Mouse (Mus musculus) hindbrain, embryonic 10.5 days (tissue): ENCODE measurements at regions not wholly inside any gene's neighbourhood (a gene's known extent, or its start where the extent isn't known, plus 50 kb on each side); places are given as distances from the start of the nearest gene placed in this dataset.
A peak's percentile ranks its signal among the peaks of the same experiment; 100 is the strongest.
"Not testable (repeated sequence)": the region's sequence is repeated elsewhere in the genome, so short reads cannot be mapped to it uniquely, and the experiment has no call there.

Experiments used
- DNase-seq: peaks from one replicate; pipeline ENCODE4 v3.0.0-alpha.2; 2017; ENCODE audit warnings: low spot score
- H3K27ac ChIP-seq: fragments of 300-500 bp; sonication (generic); 2 replicates; pipeline ENCODE4 v1.5.1; 2016; ENCODE audit warnings: mild to moderate bottlenecking, moderate library complexity
- H3K27me3 ChIP-seq: fragments of 300-500 bp; sonication (generic); 2 replicates; pipeline ENCODE4 v1.6.1; 2016; ENCODE audit warnings: mild to moderate bottlenecking; ENCODE audit not compliant: poor library complexity, insufficient read depth, severe bottlenecking
- H3K36me3 ChIP-seq: fragments of 300-500 bp; sonication (generic); 2 replicates; pipeline ENCODE4 v1.6.1; 2016; ENCODE audit warnings: mild to moderate bottlenecking, moderate library complexity
- H3K4me1 ChIP-seq: fragments of 300-500 bp; sonication (generic); replicated peaks from 2 replicates; pipeline ENCODE4 v1.6.1; 2016; ENCODE audit warnings: mild to moderate bottlenecking
- H3K4me3 ChIP-seq: fragments of 300-500 bp; sonication (generic); 2 replicates; pipeline ENCODE4 v1.5.1; 2016; ENCODE audit warnings: mild to moderate bottlenecking, moderate library complexity
- H3K9me3 ChIP-seq: fragments of 300-500 bp; sonication (generic); 2 replicates; pipeline ENCODE4 v1.6.1; 2016; ENCODE audit warnings: mild to moderate bottlenecking, moderate library complexity
- WGBS: fragments of 180-500 bp; shearing (Covaris S2); methylation state at CpG from one replicate; pipeline ENCODE4 v1.1.7; 2016; 5-methylcytosine and 5-hydroxymethylcytosine counted together

DNA sequence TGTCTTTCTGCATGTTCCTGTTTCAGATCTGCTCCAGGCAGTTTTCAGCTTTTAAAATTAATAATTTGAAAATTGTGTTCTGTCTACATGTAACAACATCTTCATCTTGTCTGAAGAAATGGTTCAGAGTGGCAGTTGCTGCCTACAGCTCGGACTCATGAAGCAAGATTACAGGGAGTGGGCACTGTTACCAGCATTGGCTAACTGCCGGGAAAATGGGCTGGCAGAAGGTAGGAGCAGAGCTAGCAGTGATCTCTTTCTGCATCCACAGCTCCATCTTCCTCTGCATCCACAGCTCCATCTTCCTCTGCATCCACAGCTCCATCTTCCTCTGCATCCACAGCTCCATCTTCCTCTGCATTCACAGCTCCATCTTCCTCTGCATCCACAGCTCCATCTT is 191.0 kb upstream of the Npvf start:
- H3K27ac ChIP-seq, DNase-seq, H3K4me3 ChIP-seq, H3K9me3 ChIP-seq, H3K36me3 ChIP-seq, H3K27me3 ChIP-seq: not testable (repeated sequence)
- 91% methylated on average over 2 of the region's 2 CpGs for WGBS
- H3K4me1 ChIP-seq: peaks cover 18% of the 10 kb centered on the region

DNA sequence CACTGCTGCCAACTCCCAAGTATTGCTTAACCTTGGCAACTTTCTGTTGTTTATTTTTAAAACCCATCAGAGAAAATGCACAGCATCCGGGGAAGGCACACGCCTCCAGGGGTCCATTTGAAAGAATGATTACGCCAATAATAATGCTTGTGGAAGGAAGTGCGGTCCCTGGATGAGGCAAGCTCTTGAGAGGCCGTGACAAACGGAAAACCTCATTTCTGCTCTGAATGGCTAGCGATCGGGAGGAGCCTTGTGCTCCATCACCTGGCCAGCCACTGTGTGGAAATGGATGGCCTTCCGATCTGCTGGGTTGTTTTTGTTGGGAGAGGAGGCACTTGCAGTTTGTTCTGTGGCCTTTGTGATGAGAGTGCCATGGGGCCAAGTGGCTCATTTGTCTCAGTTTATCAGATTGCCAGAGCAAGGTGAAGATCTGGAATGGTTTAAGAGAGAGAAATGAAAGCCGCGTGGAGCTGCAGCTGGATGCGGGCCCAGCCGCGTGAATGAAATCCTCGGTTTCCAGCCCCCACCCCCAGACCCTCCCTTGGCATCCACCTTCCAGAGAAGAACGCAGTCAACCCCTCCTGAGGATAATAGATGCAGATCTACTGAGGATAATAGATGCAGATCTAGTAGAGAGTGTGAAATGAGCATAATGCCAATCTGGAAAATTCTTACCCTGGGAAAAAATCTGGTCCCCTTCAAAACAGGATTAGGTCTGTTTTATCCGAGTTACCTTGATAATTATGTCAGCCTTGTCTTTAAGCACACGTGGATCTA is 192.7 kb upstream of the Npvf start:
- Histone ChIP-seq H3K4me1 (peaks cover 18% of the 10 kb centered on the region), H3K27me3 (no peaks in the 10 kb centered on the region), H3K27ac (peak overlapping the region; percentile 35; the same call in 1 of the 2 replicates), H3K9me3 (no peaks in the 10 kb centered on the region), H3K36me3 (no peaks in the 10 kb centered on the region), H3K4me3 (no peak overlapping the region)
- no peak for DNase-seq
- WGBS: 75% methylated on average over 18 of the region's 18 CpGs

DNA sequence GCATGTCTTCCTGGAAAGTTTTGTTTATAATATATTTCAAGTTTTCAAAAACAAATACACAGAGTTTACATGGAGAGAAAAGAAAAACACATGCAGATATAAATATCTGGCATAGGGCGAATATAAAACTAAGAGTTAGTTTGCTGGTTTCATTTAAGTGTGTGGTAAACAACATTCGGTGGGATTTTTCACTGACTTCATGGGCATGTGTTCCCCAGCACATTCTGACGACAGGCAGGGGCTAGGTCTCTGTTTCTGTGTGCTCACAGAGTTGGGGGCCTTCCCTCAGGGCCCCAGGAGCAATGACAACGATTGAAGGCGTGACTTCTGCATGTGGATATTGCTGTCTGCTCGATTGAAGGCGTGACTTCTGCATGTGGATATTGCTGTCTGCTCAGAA is 193.3 kb upstream of the Npvf start:
- no peaks in the 10 kb centered on the region for H3K9me3 ChIP-seq
- no peaks in the 10 kb centered on the region for H3K36me3 ChIP-seq
- H3K27ac ChIP-seq: peak overlapping the region; percentile 40; the same call in 1 of the 2 replicates

DNA sequence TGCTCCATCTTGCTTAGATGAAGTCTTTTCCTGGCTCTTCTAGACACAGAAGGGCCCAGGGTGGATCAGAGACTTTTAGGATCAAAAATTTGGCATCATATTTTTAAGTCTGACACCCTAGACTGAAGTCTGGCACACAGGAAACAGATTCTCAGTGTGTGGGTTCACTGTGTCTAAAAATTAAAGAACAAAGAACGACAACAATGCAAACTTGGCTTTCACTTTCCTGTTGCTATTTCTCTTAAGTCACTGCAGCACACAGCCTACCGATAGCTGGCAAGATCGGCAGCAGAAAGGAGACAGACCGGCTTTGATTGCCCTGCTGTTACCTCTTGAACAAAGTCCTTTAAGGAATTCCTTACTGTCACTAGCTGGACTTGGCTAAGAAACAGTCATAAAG is 204.9 kb upstream of the Npvf start:
- Histone ChIP-seq H3K36me3 (no peaks in the 10 kb centered on the region), H3K27ac (no peak overlapping the region), H3K4me1 (no peaks in the 10 kb centered on the region), H3K4me3 (no peak overlapping the region), H3K27me3 (no peaks in the 10 kb centered on the region), H3K9me3 (no peaks in the 10 kb centered on the region)
- 90% methylated on average over 4 of the region's 4 CpGs for WGBS
- DNase-seq: no peak

More for the DNA sequence above, 193.3 kb upstream of the Npvf start:
- H3K4me3 ChIP-seq: no peak overlapping the region
- 81% methylated on average over 7 of the region's 7 CpGs for WGBS
- no peaks in the 10 kb centered on the region for H3K27me3 ChIP-seq
- no peak for DNase-seq
- H3K4me1 ChIP-seq: peaks cover 18% of the 10 kb centered on the region

DNA sequence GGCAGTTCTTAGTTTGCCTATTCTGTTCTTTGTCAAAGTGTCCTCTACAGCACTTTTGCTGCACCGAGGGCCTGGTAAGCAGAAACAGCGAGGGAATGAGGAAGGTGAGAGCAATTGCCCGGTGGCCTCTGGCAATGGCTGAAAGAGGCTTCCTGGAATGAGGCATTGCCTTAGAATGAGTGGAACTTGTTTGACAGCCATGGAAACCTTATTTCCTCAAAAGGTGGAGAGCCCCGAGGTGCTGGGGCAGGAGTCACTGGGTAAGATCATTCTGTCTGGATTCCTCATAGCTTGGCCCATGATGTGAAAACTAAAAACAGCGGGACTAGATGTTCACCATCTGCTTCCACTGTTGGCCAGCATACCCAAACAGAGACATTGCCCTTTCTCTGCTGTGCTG is 223.8 kb upstream of the Npvf start:
- Histone ChIP-seq H3K4me3 (no peak overlapping the region), H3K4me1 (peaks cover 9% of the 10 kb centered on the region; the same call in 1 of the 2 replicates), H3K9me3 (no peaks in the 10 kb centered on the region), H3K27me3 (no peaks in the 10 kb centered on the region), H3K27ac (no peak overlapping the region), H3K36me3 (no peaks in the 10 kb centered on the region)
- DNase-seq: no peak
- WGBS: 87% methylated on average over 5 of the region's 5 CpGs

DNA sequence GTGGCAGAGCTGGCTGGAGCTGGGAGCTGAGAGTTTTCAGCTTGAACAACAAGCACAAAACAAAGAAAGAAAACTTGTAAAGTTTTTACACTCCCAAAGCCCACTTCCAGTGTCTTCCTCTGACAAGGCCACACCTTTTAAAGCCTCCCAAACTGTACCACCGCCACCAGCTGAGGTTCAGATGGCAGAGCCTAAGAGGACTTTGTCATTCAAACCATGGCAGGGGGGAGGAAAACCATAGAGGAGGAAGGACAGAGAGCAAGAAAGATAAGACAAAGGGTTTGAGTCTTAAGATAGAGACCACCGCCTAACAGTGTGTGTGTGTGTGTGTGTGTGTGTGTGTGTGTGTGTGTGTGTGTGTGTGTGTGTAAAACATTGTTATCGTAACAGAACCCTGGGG is 228.1 kb upstream of the Npvf start:
- Histone ChIP-seq H3K4me3 (no peak overlapping the region), H3K27ac (peak overlapping the region; percentile 53; the same call in 1 of the 2 replicates), H3K36me3 (no peaks in the 10 kb centered on the region), H3K27me3 (no peaks in the 10 kb centered on the region), H3K4me1 (peaks cover 9% of the 10 kb centered on the region; the same call in 1 of the 2 replicates), H3K9me3 (no peaks in the 10 kb centered on the region)
- WGBS: 57% methylated on average over 3 of the region's 3 CpGs
- no peak for DNase-seq

DNA sequence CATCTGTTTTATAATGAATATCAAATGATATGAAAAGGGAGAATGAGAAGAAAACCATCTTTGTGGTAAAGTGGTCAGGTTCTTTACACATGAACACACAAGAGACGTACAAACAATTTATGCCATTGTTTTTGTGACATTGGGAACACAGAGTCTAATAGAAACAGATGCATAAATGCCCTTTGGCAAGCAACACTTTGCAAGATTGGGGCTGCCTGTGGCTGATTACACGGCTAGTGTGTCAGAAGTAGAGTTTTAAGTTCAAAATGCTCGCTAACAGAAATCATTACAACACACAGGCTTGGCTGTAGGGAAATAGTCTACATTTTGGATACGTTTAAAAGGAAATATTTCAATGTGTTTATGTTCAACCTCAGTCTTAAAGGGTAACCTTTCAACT is 228.5 kb upstream of the Npvf start:
- Histone ChIP-seq H3K4me3 (no peak overlapping the region), H3K27me3 (no peaks in the 10 kb centered on the region), H3K9me3 (no peaks in the 10 kb centered on the region), H3K36me3 (no peaks in the 10 kb centered on the region), H3K4me1 (peaks cover 9% of the 10 kb centered on the region; the same call in 1 of the 2 replicates), H3K27ac (no peak overlapping the region)
- no peak for DNase-seq
- 80% methylated on average over 4 of the region's 4 CpGs for WGBS

DNA sequence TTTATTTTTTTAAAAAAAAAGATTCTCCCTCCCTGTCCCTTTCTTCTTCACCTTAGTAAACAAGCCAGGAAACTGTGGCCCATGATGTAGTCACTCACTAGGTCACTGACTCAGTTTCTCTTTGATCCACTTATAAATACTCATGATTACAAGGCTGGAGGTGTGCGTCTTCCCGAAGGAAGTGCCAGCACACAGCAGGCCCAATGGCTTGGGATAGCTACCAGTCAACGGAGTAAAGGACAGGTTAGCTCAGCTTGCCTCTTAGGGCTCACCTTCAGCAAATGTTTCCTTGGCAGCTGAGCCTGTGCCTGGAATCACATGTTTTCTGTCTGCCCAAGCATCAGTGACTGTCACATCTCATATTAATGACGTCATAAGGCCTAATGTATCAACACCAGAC is 230.8 kb upstream of the Npvf start:
- H3K9me3 ChIP-seq: no peaks in the 10 kb centered on the region
- H3K4me3 ChIP-seq: no peak overlapping the region
- no peaks in the 10 kb centered on the region for H3K27me3 ChIP-seq
- no peak overlapping the region for H3K27ac ChIP-seq
- no peak for DNase-seq
- no peaks in the 10 kb centered on the region for H3K36me3 ChIP-seq
- peaks cover 11% of the 10 kb centered on the region for H3K4me1 ChIP-seq
- 95% methylated on average over 4 of the region's 4 CpGs for WGBS

DNA sequence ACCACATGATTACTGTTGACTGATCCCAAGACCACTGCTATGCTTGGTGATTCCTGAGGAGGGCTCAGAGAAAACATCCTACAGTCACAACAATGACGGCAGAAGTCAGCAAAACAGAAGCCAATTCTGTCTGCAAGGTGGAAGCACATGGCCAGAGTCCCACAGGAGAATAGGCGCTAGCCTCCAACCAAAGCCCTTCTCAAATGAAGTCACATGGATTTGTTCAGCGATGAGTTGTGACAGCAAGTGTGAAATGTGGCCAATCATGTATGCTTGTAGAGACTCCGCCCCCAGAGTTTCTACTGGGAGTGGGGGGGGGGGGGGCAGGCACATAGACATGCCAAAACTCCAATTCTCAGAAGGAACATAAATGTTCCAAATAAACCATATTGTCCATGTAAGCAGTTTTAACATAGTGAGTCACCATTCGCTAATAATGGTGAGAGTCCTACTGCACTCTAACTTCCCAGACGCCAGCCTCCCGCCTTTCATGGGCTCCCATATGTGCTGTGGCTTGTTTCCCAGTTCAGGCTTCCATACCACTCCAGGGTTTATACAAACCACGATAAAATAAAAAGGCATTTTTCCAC is 231.6 kb upstream of the Npvf start:
- H3K27me3 ChIP-seq: no peaks in the 10 kb centered on the region
- WGBS: 91% methylated on average over 8 of the region's 8 CpGs
- peaks cover 14% of the 10 kb centered on the region for H3K4me1 ChIP-seq
- no peak overlapping the region for H3K27ac ChIP-seq
- no peaks in the 10 kb centered on the region for H3K9me3 ChIP-seq
- H3K36me3 ChIP-seq: no peaks in the 10 kb centered on the region
- H3K4me3 ChIP-seq: no peak overlapping the region
- no peak for DNase-seq

DNA sequence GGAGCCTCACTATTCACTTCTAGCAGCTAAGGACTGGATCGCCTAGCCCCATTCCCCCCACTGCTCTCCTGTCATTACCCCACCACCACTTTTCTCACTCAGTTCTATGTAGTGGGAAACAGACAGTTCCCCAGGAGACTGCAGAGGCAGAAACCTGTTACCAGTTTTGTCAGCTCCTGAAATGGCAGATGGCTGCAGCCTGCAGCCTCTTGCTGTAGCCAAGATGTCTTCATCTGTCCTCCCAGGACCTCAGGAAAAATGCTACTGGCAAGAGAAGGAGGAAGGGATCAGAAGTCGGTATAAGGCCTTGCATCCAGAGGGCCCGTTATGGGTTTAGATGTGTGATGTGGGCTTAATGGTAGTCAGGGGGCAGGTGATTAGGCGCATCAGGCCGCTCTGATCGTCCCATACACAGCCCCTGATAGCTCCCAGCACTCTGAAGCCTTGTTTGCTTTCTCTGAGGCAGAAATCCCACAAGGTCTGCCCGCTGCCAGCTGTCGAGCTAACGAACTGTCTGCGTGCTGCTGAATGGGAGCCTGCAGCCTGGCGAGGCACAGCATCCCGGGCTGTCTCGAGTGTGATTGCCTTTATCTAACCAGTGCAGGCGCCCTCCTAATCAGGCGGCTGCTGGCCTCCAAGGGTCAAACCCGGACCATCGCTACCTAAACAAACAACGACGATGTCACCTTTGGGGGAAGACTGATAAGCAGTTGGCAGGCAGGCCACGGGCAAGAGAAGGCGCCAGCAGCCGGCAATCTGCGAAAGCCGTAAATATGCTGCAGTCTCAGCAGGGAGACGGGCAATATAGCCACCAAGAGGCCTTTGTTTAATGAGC is 236.3 kb upstream of the Npvf start:
- peak overlapping the region; percentile 85 for H3K27ac ChIP-seq
- peak; percentile 75 for DNase-seq
- H3K36me3 ChIP-seq: no peaks in the 10 kb centered on the region
- H3K4me3 ChIP-seq: peak overlapping the region; percentile 31
- WGBS: 22% methylated on average over 25 of the region's 25 CpGs
- H3K9me3 ChIP-seq: no peaks in the 10 kb centered on the region
- no peaks in the 10 kb centered on the region for H3K27me3 ChIP-seq
- peaks cover 45% of the 10 kb centered on the region for H3K4me1 ChIP-seq

DNA sequence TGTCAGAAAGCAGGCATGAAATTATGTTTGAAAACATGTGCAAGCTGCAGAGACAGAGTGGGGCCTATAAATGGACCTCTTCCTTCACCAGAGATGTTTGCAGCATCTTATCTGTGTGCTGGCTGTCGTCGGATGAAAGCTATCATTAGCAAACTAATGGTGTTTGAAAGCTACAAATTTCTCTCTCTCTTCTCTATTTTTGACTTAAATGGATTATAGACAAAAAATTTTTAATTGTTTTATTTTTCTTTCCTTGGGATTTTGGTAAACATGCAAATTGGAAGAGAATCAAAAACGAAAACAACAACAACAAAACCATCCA is 236.9 kb upstream of the Npvf start:
- Histone ChIP-seq H3K27ac (peak overlapping the region; percentile 85), H3K4me1 (peaks cover 45% of the 10 kb centered on the region), H3K27me3 (no peaks in the 10 kb centered on the region), H3K36me3 (no peaks in the 10 kb centered on the region), H3K4me3 (peak overlapping the region; percentile 31; the same call in 1 of the 2 replicates), H3K9me3 (no peaks in the 10 kb centered on the region)
- no peak for DNase-seq
- 52% methylated on average over 3 of the region's 3 CpGs for WGBS

DNA sequence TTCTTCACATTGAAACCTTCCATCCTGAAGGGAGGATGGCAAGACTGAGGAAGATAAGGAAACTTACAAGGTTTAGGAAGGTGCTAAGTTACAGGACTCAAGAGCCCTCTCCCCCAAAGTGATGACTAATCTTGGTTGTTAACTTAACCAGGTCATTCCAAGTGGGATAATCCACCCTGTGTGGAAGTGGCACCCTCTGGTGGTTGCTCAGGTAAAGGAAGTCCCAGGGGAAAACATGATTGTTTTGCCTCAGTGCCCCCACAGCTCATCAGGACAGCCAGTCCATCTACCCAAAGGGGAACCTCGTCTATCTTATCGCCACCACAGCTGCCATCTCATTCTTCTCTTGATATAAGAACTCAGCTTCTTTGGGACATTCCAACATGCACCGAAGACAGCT is 244.6 kb upstream of the Npvf start:
- Histone ChIP-seq H3K4me3 (no peak overlapping the region), H3K9me3 (no peaks in the 10 kb centered on the region), H3K4me1 (0 out of 2 replicates have a peak, but pooled peaks cover 9% of the 10 kb centered on the region), H3K27ac (no peak overlapping the region), H3K27me3 (no peaks in the 10 kb centered on the region), H3K36me3 (no peaks in the 10 kb centered on the region)
- DNase-seq: no peak
- WGBS: 89% methylated on average over 3 of the region's 3 CpGs
